Mouse (Mus musculus) thymus, postnatal 14 days (tissue): Measurements from ENCODE around the gene Helz2.

Source experiments
- DNase-seq: peaks from one replicate; pipeline ENCODE4 v3.0.0; 2021

The Helz2 gene

DNA sequence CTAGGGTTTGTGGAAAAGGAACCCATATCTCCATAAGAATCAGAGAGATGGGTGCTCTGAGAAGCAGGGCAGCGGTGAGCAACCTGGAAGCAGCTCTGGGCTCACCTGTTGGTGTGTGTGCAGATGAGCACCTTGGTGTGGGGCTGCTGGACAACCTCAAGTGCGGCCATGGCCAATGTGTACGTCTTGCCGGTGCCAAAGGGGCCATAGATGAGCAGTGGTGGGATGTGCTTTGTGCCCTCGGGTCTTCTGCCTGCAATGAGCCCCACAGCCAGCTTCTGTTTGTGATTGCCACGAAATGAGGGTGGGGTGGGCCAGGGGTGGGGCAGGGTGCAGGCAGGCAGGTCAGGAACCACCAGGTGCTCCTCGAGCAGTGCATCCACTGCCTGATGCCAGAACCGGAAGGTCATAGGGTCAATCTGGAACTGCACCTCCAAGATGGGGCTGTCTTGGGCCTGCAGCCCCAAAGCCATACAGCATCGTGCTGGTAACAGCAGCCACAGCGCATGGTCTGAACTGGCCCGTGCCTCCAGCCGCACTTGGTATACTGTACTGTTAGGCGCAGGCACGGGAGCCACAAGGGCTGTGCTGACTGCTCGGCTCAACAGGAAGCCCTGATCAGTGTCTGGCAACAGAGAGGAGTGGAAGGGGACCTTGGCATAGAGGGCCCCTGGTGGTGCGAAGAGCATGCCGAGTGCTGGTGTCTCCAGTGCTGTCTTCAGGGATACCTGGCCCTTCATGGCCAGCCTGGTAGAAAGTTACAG is 4.4 kb downstream of the Helz2 start:
- no peak for DNase-seq

DNA sequence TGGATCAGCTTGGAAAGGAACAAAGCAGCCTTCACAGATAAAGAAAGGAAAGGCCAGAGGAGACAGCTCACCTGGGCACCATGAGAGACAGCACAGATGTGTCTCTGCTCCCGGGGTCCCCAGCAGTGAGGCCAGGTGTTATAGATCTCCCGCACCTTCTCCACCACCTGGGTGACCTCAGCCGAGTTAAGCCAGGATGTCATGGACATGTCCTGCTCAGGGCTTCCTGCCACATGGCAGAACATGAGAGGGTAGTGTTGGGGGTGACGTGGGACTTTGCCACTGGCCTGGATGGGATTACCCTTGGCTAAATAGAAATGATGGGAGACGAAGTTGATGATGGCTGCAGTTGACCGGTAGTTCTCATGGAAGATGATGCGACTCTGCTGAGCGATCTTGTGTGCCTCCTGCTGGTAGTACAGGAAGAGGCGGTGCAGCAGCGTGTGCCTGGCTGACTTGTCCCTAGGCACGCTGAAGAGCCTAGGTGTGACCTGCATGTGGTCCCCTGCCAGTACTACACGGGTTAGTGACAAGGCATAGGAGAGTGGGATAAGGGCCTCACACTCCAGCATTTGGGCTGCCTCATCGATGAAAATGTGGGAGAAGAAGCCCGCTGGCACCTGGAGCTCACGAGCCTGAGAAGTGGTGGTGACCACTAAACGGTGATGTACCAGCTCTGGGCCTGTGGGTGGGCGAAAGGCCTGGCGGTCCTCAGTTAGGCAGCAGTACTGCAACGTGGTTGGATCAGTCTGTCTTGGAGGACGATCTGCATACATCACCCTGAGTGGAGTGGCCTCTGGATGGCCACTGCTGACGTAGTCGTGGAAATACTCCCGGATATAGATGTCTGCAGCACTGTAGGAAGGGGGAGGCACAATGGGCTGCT is 5.9 kb downstream of the Helz2 start:
- DNase-seq = no peak

DNA sequence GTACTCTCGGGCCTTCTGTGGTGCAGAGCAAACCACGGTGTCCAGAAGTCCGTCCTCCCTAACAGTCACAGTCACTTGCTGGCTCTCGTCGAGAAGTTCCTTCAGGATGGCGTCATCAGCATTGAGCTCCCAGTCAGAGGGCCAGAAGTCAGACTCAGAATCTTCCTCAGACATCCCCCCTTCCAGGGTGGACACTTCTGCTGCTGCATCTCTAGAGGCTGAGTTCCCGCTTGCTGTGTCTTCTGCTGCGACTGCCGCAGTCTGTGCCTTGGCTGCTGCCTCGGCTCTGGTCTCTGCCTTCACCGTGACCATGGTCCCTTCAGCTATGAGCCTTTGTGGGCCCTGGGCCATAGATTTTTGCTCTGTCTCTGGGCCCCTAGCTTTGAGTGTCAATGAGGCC is 7.1 kb downstream of the Helz2 start:
- no peak for DNase-seq

DNA sequence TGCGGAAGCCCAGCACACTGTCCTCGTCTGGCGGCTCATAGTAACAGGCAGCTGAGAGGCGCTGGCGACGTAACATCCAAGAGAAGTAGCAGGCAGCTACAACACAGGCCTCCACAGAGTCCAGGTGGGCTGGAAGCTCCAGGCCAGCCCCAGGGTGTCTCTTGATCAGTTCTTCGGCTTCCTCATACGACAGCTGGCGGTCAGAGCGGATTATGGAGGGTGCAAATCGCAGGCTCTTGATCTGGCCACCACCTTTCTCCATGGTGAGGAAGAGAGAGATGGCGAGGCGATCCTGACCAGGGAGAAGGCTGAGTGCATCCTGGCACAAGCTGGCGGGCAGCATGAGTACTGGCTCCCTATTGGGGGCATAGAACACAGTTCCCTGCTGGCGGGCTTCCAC is 8.4 kb downstream of the Helz2 start:
- DNase-seq = peak; percentile 3

DNA sequence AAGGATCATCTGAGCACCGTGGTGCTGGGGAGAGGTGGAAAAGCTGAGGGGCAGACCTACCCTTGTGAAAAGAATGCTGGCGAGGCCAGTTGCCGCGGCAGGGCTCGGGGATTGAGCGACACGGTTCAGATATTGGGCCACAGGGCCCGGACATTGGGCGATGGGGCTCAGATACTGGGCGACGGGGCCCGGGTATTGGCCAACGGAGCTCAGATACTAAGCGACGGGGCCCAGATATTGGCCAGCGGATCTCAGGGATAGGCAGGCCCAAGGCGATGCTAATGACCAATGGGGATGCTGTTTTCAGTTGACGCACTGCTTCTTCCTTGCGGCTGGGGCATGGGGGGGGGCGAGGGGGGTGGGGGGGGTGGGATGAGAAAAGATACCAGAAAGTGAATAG is 10.7 kb downstream of the Helz2 start:
- DNase-seq = no peak

DNA sequence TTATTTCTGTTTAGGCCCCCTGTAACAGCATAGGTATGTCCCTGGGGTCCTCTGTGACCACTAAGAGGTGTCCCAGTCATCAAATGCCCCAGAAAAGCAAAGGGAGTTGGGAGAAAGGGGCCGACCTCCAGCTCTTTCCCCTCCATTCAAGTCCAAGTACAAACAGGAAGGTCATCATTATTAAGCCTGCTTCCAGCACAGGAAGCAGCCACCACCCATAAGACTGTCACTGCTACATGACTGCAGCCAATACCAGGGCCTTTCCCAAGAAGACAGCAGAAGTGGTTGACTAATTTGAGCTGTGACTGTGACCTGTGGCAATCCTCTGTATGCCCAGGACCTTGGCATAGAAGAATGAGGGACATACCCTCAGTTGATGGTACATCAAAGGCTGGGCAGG is 13.5 kb downstream of the Helz2 start:
- no peak for DNase-seq

DNA sequence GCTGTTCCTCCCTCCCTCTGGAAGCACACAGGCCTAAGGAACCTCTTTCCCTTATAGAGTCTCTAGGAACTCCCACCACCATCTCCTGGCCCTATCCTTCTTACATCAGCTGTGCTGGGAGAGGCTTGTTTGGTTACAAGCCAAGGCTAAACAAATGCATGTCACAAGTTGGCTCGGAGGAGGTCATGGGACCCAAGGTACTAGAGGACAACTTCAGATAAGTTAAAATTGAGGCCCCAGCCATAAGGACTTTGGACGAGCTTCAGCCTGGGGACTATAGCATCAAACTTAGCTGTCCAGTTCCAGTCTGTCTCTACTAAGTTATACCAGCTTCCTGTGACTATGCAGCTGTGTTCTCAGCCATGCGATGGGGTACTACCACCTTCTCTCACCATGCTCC is 14.7 kb downstream of the Helz2 start:
- no peak for DNase-seq

DNA sequence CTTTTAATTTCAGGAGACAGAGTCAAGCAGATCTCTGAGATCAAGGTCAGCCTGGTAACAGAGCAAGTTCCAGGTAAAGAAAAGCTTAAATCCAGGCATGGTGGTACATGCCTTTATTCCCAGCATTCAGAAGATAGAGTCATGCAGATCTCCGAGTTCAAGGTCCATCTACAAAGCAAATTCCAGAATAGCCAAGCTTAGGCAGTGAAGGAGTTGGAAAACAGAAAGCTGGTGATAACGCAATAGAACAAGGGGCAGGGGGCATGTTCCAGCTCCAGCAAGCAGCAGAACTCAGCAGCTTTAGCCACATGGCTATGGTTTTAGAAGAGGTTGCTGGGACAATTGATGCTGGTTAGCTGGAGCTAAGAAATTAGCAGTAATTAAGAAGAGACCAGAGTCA is 16.8 kb downstream of the Helz2 start:
- DNase-seq = no peak

DNA sequence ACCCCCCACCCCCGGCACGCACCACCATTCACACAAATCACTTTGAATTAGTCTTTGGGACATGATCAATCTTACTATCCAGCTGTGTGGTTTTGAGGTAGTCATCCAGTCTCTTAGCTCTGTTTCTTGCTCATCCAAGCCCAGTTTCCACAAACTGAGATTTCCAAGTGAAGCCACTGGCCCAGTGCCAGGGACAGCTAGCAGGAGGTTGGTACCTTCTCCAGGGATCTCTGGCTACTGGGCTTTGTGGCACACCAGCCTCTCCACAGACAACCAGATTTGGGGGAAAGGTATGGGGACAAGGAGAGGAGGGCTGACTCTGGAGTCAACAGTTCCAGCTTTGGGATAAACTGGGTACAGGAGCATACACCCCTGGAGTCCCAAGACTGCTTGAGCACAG is 21.5 kb downstream of the Helz2 start:
- peak; percentile 28 for DNase-seq

DNA sequence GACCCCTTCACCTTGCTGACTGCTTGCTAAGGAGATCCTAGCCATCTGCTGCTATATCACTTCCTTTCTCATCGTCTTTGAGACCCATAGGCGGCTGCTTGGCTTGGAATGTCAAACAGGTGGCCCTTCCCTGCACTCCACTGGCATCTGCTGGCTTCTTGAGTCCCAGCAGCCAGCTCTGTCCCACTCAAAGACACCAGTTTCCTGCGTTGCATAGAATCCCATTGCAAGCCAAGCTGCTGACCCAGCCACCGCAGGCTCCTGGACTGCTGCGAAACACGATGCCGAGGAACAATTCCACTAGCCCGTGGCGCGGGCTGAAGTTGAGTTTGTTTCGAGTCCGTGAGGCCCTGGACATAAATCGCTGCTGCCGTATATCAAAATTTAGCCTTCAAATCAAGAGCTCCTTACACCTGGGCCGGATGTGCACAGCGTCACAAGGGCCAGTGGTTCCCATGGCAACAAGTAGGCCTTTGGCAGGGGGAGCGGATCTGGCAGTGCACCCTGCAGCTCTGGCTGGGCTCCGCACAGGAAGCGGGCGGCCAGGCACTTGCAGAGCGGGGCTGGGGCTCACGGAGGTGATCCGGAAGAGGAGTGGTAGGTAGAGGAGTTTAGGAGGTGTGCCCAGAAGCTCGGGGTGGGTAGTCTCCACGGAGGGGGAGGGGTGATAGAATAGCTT is 22.1 kb downstream of the Helz2 start, which contains the start of gene Fndc11:
Gene Fndc11, plus strand, starts transcription at position 476 of the 679 bp plus-strand sequence.
- DNase-seq = peak; percentile 95

DNA sequence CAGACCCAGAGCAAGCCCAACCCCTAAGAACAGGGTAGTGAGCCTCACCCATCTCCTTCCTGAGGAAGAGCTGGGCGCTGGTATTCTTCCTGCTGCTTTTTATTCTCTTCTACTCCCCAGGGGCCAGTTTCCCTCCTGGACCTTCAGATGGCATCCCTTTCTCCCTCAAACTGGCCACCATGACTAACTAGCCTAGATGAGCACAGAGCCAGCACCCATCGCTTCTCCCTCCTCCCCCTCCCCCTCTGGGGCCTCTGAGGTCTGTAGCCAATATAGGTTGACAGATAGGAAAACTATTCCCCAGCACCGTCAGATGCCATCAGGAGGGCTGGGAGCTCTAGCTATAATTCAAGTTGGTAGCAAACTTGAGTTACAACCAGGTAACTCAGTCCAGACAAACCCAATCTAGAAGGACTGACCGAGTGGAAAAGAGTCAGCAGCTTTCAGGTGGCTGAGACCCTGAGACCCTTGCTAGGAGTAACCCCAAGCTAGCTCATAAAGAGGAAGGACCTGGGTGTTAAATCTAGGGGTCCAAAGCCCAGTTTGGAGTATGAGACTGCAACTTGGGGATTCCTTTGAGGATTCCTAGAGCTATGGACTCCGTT is 22.8 kb downstream of the Helz2 start:
- DNase-seq = peak; percentile 37

DNA sequence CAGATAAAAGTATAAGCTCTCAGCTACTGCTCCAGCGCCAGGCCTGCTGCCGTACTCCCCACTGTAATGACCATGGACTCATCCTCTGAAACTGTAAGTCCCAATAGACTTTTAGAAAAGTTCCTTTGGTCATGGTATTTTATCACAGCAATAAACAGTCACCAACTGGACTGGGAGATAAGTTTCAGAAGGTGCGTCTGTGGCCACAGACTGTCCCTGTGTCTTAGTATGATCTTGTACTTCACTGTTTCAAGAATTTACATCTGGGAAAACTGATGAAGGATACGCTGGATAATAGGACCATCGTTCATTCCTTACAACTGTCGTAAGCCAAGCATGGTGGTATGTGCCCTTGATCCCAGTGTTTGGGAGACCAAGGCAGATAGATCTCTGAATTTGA is 25.8 kb downstream of the Helz2 start:
- no peak for DNase-seq

DNA sequence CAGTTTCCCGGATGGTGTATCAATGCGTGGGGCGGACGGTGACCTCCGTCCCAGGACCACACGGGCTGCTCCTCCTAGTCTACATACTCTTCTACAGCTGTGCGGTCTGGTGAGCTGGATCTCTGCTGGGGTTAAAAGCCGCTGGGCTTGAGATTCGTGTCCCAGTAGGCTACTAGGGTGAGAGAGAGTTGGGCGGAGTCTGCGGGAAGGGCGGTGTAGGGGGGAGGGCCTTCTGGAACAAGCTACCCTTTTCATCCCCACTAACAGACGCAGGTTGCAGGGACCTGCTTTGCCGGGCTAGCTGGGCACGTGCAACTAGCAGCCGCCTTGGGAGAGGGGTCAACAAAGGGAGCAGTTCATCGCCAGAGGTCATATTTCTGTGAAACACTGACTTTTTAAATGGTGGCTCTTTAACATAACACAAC is 28.8 kb downstream of the Helz2 start, which contains the start of gene Srms:
Gene Srms, minus strand, starts transcription at position 165 of the 425 bp plus-strand sequence.
- DNase-seq = peak; percentile 49

DNA sequence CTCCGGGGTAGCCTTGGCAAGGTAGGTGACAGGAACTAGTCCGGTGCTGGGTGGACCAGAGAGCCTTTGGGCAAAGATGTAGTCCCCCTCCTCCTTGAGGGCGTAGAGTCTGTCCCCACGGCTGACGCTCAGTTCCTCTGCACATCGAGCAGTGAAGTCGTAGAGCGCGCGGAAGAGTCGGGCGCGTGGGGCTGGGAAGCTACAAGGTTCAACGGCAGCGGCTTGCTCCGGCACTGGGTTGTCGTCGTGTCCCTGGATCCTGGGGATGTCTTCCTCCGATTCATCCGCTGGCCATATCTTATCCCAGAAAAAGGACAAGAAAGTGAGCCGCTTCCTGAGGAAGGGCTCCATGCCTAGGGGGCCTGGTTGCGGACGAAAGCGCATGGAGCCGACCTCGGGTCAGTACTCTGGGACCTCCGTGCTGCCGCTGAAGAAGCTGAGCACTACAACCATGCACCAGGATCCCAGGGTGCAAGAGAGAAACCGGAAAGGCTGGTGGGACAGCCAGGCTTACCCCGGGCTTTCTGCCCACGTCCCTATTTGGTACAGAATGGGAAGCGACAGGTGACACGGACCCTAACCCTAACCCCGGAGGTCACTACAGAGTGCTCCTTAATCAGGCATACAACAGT is 29.3 kb downstream of the Helz2 start:
- peak; percentile 29 for DNase-seq

DNA sequence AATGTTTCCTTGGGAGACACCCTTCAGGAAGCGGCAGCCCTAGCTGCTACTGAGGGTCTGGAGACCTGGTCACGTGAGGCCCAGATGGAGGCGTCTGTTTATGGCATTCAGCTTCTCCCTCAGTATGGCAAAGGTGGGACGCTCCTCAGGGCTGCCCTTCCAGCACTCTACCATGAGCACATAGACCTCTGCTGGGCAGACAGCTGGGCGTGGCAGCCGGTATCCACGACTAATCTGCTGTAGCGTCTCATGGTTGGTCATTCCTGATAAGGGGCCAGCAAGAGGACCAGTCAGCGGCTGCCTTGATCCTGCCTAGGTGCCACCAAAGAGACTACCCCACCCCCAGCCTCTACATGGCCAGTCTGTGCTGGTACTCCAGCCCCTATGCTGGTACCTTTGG is 35.7 kb downstream of the Helz2 start:
- no peak for DNase-seq

DNA sequence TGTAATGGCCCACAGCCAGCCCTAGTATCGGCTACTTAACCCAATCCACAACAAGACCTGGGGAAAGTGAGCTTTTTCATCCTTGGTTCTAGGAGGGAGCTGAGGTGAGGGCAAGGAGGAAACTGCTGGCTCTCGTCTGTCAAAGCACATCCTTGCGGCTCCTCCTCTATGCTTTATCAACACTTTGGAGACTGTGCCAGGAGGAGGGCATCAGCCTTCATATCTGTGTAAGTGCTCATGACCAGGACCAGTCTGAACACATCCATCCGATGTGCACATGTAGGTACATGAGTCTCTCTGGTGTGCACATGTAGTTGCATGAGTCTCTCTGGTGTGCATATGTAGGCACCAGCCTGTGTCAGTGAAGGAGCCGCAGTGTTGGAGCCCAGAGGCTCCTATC is 36.1 kb downstream of the Helz2 start:
- DNase-seq = no peak

DNA sequence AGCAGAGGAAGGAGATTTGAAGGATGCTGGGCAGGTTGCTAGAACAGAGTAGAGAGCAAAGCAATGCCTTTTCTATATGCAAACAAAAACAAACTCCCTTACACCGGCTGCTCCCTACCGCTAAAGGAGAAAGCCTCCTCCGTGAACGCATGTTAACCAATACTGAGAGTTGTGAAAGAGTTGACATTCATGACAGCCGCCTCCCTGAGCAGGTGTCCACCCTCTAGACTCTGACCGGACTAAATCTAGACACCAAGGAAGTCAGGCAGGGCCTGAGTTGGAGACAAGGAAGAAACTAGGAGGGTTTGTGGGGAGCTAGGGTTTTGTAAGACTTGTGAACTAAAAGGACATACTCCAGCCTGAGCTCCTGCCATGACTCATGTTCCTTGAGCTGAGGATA is 38.9 kb downstream of the Helz2 start:
- DNase-seq = no peak

DNA sequence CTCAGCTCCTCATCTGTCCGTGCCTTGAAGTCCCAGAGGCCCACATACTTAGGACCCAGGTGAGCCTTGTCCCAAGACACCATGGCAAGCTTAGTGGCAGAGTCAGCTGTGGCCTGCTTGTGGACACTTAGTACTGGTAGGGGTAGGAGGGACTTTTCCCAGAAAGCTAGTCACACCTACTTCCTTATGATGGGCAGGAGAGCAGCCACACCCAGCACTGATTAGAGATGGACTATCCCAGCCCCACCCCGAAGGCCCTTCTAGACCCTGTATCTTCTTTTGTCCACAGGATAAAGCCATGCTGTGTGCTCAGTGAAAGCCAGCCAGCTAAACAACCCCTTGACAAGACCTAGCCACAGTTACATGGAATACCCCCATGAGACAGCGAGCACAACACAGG is 39.4 kb downstream of the Helz2 start, which contains the start of gene Ptk6:
Gene Ptk6, minus strand, starts transcription at position 368 of the 400 bp plus-strand sequence.
- DNase-seq = no peak

DNA sequence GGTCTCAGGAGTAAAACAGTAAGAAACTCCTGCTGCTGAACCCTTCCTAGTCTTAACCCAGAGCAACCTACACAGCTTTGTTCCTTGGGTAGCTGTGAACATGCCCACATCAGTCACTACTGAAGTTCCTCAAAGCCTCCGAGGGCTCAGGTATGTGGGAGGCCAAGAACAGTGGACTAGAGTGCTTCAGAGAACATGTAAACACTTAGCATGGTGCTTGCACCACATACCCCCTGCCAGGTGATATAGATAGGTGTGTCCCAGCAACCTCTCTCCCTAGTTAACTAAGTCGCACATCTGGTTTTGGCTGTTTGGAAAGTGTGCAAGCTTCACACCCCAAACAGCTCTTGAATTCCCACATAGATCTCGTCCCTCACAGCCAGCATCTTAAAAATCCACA is 40.2 kb downstream of the Helz2 start:
- no peak for DNase-seq

DNA sequence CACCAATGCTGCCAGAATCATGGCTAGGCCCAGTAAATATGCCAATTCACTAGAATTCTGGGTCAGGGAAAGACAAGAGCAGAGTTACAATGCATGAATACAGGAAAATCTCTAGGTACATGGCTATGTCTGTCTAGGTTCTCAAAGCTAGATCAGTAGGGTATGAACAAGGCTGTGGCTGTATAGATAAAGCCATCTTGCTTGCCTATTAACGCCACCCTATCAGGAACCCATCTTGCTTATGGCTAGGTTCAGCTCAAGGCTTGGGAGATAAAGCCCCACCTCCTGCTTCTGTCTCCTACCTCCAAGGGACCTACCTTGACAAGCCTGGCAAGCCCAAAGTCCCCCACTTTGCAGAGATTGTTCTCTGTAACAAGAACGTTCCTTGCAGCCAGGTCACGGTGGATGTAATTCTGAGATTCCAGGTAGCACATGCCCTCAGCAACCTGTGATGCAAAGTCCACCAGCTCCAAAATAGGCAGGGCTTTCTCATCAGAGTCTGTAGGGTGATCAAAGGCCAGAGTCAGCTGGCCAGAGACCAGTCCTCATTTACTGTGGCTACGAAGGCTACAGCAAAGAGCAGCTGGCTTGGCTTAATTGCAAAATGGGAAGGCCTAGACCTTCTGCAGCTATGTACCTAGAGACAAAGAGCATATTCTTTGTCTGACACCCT is 45.1 kb downstream of the Helz2 start:
- DNase-seq = no peak

DNA sequence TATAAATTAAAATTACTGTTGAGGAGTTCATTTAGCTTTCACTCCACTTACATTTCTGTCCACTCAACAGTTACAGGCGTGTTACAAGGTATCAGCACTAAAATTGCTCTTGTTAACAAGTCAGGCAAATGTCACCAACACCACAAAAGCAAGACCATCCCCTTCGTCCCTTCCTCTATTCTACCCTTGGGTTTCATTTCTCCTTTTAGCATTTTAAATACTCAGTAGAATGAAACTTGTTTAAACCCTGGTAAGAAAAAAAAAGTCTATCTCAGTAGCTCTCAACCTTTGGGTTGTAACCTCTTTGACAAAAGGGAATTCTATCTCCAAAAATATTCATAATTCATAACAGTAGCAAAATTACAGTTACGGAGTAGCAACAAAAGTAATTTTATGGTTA is 48.8 kb downstream of the Helz2 start:
- DNase-seq = no peak

DNA sequence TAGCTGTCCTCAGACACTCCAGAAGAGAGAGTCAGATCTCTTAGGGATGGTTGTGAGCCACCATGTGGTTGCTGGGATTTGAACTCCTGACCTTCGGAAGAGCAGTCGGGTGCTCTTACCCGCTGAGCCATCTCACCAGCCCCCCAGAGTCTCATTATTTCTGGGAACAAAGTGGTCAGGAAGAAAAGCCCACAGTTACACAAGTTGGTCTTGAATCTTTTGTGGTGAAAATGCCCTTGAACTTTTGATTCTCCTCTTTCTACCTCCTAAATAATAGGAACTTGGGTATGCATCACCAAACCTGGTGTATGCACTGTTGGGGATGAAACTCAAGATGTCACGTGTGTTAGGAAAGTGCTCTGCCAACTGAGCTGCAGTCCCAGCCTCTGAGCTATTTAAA is 49.9 kb downstream of the Helz2 start:
- no peak for DNase-seq
